In the genomic region with DNA sequence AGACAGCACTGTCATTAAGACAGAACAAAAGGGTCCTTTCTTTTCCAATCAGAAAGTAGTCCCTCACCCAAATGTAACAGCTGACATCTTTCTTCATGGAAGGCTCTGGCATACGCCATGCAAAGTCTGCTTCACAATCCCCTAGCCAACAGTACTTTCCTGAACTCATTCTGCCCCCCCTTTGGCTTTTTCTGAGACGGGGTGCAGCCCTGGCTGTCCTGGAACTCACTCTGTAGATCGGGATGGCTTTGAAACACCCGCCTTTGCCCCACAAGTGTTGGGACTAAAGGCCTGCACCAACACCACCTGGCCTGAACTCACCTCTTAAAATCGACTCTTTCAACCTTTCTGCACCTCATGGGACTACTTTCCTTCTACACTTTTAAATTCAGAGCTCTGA, we compare ENCODE assay signal across 11 mouse cellular contexts. TPM values are rescaled to one million over a fixed set of nuclear protein-coding genes. Genes with fewer than 3 reads are reported as not detected.
DNase-seq lines count a peak whose midpoint lies in the region; ATAC-seq and TF ChIP-seq lines count a peak whose summit lies in the region.
"Had no signal": no experiment of that assay in that cellular context is flagged by ENCODE, and none has a peak within 500 bp of the region (broad histone marks: within the 10 kb centered on the region; RNA-seq: fewer than 3 reads in every experiment).

No protein-coding gene starts in this region.

- WGBS in heart, postnatal 0 days, result 55% methylated on average over 5 of the region's 5 CpGs
- WGBS in heart, embryonic 10.5 days, result 77% methylated on average over 5 of the region's 5 CpGs
- WGBS in midbrain, embryonic 14.5 days, result 86% methylated on average over 5 of the region's 5 CpGs
- 89% methylated on average over 5 of the region's 5 CpGs for WGBS in midbrain, embryonic 11.5 days
- 79% methylated on average over 5 of the region's 5 CpGs for WGBS in embryonic facial prominence, embryonic 14.5 days
- 73% methylated on average over 5 of the region's 5 CpGs for WGBS in neural tube, embryonic 13.5 days

- peaks cover 20% of the 10 kb centered on the region for H3K36me3 ChIP-seq in heart, postnatal 0 days (replicated peaks; ENCODE audit: control insufficient read depth, insufficient read depth, low read length)
- H3K36me3 ChIP-seq in heart, embryonic 10.5 days, result peaks cover 35% of the 10 kb centered on the region
- peaks cover 20% of the 10 kb centered on the region for H3K36me3 ChIP-seq in midbrain, embryonic 14.5 days (ENCODE audit: control insufficient read depth, insufficient read depth, low read length)
- H3K36me3 ChIP-seq in midbrain, embryonic 11.5 days (ENCODE audit: control insufficient read depth, insufficient read depth, low read length), result peaks cover 10% of the 10 kb centered on the region; the same call in 1 of the 2 replicates
- peaks cover 27% of the 10 kb centered on the region for H3K36me3 ChIP-seq in embryonic facial prominence, embryonic 14.5 days (ENCODE audit: control insufficient read depth, insufficient read depth, low read length)
- H3K36me3 ChIP-seq in neural tube, embryonic 13.5 days, result peaks cover 18% of the 10 kb centered on the region

- H3K9me3 ChIP-seq in heart, postnatal 0 days (replicated peaks; ENCODE audit: control insufficient read depth, low read length), result no peaks in the 10 kb centered on the region
- H3K9me3 ChIP-seq in heart, embryonic 10.5 days, result no peaks in the 10 kb centered on the region
- H3K9me3 ChIP-seq in midbrain, embryonic 14.5 days (ENCODE audit: control insufficient read depth, low read length), result no peaks in the 10 kb centered on the region
- H3K9me3 ChIP-seq in midbrain, embryonic 11.5 days (ENCODE audit: control insufficient read depth, low read length), result no peaks in the 10 kb centered on the region
- no peaks in the 10 kb centered on the region for H3K9me3 ChIP-seq in embryonic facial prominence, embryonic 14.5 days (ENCODE audit: control insufficient read depth, low read length)
- H3K9me3 ChIP-seq in neural tube, embryonic 13.5 days, result no peaks in the 10 kb centered on the region

- no peak overlapping the region for H3K27ac ChIP-seq in heart, postnatal 0 days (ENCODE audit: low read depth)
- no peak overlapping the region for H3K27ac ChIP-seq in heart, embryonic 10.5 days
- H3K27ac ChIP-seq in midbrain, embryonic 14.5 days (replicated peaks; ENCODE audit: low read depth, low read length), result no peak overlapping the region
- H3K27ac ChIP-seq in midbrain, embryonic 11.5 days (ENCODE audit: low read depth, low read length), result no peak overlapping the region
- no peak overlapping the region for H3K27ac ChIP-seq in embryonic facial prominence, embryonic 14.5 days (replicated peaks; ENCODE audit: low read depth, low read length)
- no peak overlapping the region for H3K27ac ChIP-seq in neural tube, embryonic 13.5 days (replicated peaks)

- H3K4me1 ChIP-seq in heart, postnatal 0 days (ENCODE audit: control insufficient read depth, insufficient read depth), result peaks cover 27% of the 10 kb centered on the region
- H3K4me1 ChIP-seq in heart, embryonic 10.5 days, result peaks cover 20% of the 10 kb centered on the region
- peaks cover 33% of the 10 kb centered on the region for H3K4me1 ChIP-seq in midbrain, embryonic 14.5 days (ENCODE audit: control insufficient read depth, insufficient read depth, low read length)
- peaks cover 22% of the 10 kb centered on the region for H3K4me1 ChIP-seq in midbrain, embryonic 11.5 days (ENCODE audit: control insufficient read depth, insufficient read depth, low read length)
- peaks cover 19% of the 10 kb centered on the region for H3K4me1 ChIP-seq in embryonic facial prominence, embryonic 14.5 days (ENCODE audit: control insufficient read depth, insufficient read depth, low read length)
- peaks cover 33% of the 10 kb centered on the region for H3K4me1 ChIP-seq in neural tube, embryonic 13.5 days (replicated peaks)

- TF ChIP-seq EP300 in heart, postnatal 0 days (IDR thresholded peaks at IDR 0.05; ENCODE audit: low read depth), result no peak

- H3K9ac ChIP-seq in heart, postnatal 0 days (replicated peaks; ENCODE audit: low read depth, low read length), result no peak overlapping the region
- H3K9ac ChIP-seq in midbrain, embryonic 14.5 days (replicated peaks; ENCODE audit: low read length), result no peak overlapping the region
- H3K9ac ChIP-seq in midbrain, embryonic 11.5 days (ENCODE audit: low read length), result no peak overlapping the region
- H3K9ac ChIP-seq in embryonic facial prominence, embryonic 14.5 days (ENCODE audit: low read depth, low read length), result no peak overlapping the region
- H3K9ac ChIP-seq in neural tube, embryonic 13.5 days, result no peak overlapping the region

- no peak for DNase-seq in heart, postnatal 0 days (ENCODE audit: low spot score)
- no peak for DNase-seq in heart, embryonic 10.5 days (ENCODE audit: low spot score)
- DNase-seq in midbrain, embryonic 14.5 days, result no peak
- DNase-seq in midbrain, embryonic 11.5 days (ENCODE audit: low spot score, missing footprints), result no peak
- no peak for DNase-seq in embryonic facial prominence, embryonic 14.5 days (ENCODE audit: low spot score)
- no peak for DNase-seq in Muller cell, postnatal 12 days (ENCODE audit: inconsistent ontology term)
- DNase-seq: gastrocnemius, postnatal 10 days; kidney, postnatal 10 days; spleen, adult 18-20 months had no signal

- no peaks in the 10 kb centered on the region for H3K27me3 ChIP-seq in heart, postnatal 0 days (ENCODE audit: control insufficient read depth, insufficient read depth, low read length)
- no peaks in the 10 kb centered on the region for H3K27me3 ChIP-seq in heart, embryonic 10.5 days (ENCODE audit: insufficient read depth, poor library complexity, severe bottlenecking)
- H3K27me3 ChIP-seq in midbrain, embryonic 14.5 days (ENCODE audit: control insufficient read depth, insufficient read depth, low read length), result no peaks in the 10 kb centered on the region
- H3K27me3 ChIP-seq in midbrain, embryonic 11.5 days (ENCODE audit: control insufficient read depth, insufficient read depth, low read length), result no peaks in the 10 kb centered on the region
- no peaks in the 10 kb centered on the region for H3K27me3 ChIP-seq in embryonic facial prominence, embryonic 14.5 days (replicated peaks; ENCODE audit: control insufficient read depth, insufficient read depth, low read length)
- H3K27me3 ChIP-seq in neural tube, embryonic 13.5 days, result no peaks in the 10 kb centered on the region

- no peak overlapping the region for H3K4me3 ChIP-seq in heart, postnatal 0 days (ENCODE audit: low read depth, low read length)
- H3K4me3 ChIP-seq in heart, embryonic 10.5 days, result no peak overlapping the region
- no peak overlapping the region for H3K4me3 ChIP-seq in midbrain, embryonic 14.5 days (replicated peaks; ENCODE audit: low read depth, low read length)
- H3K4me3 ChIP-seq in midbrain, embryonic 11.5 days (ENCODE audit: low read depth, low read length), result no peak overlapping the region
- H3K4me3 ChIP-seq in embryonic facial prominence, embryonic 14.5 days (ENCODE audit: low read depth, low read length), result no peak overlapping the region
- H3K4me3 ChIP-seq in neural tube, embryonic 13.5 days, result 0 out of 2 replicates have a peak overlapping the region, but pooled peaks have one; percentile 1

- ATAC-seq in heart, postnatal 0 days (ENCODE audit: insufficient read depth, low read depth), result no peak
- ATAC-seq in midbrain, embryonic 14.5 days (ENCODE audit: low FRiP score, low TSS enrichment), result no peak
- ATAC-seq in midbrain, embryonic 11.5 days (ENCODE audit: low FRiP score), result no peak
- no peak for ATAC-seq in embryonic facial prominence, embryonic 14.5 days (ENCODE audit: low read depth)
- no peak for ATAC-seq in neural tube, embryonic 13.5 days (ENCODE audit: low read depth)
- ATAC-seq in monocyte, adult 5-6 weeks (replicated peaks; ENCODE audit: insufficient number of reproducible peaks, low FRiP score, low TSS enrichment, poor library complexity, severe bottlenecking), result no peak

- peak overlapping the region; percentile 91; the same call in 1 of the 2 replicates for H3K4me2 ChIP-seq in heart, postnatal 0 days (ENCODE audit: low read depth, low read length)
- H3K4me2 ChIP-seq in midbrain, embryonic 14.5 days (ENCODE audit: low read length), result peak overlapping the region; percentile 28
- no peak overlapping the region for H3K4me2 ChIP-seq in midbrain, embryonic 11.5 days
- peak overlapping the region; percentile 81; the same call in 1 of the 2 replicates for H3K4me2 ChIP-seq in embryonic facial prominence, embryonic 14.5 days (ENCODE audit: low read depth, low read length)
- H3K4me2 ChIP-seq in neural tube, embryonic 13.5 days, result 0 out of 2 replicates have a peak overlapping the region, but pooled peaks have one; percentile 1

- no peak for TF ChIP-seq CTCF in heart, postnatal 0 days (IDR thresholded peaks at IDR 0.05; ENCODE audit: low read depth)

RNA-seq across cellular contexts. Expression of gene Rhbdd3, which starts 2.8 kb away (rescaled TPM):
- total RNA-seq in heart, postnatal 0 days (2014; rRNA removed; ENCODE audit: low replicate concordance), result 17.9 and 50.4 TPM in 2 replicates
- 28.5 and 28.8 TPM in 2 replicates for polyA plus RNA-seq in heart, postnatal 0 days (2015; fragmentation: Nextera tagmentation; extraction: Ambion mirVana)
- 34.2 and 35.0 TPM in 2 replicates for polyA plus RNA-seq in heart, embryonic 10.5 days (2016; fragmentation: Nextera tagmentation; extraction: Ambion mirVana)
- polyA plus RNA-seq in midbrain, embryonic 14.5 days (2014; fragmentation: Nextera tagmentation; extraction: Ambion mirVana), result 34.5 and 45.4 TPM in 2 replicates
- polyA plus RNA-seq in midbrain, embryonic 11.5 days (2014; fragmentation: Nextera tagmentation; extraction: Ambion mirVana), result 20.4 and 21.3 TPM in 2 replicates
- polyA plus RNA-seq in embryonic facial prominence, embryonic 14.5 days (2014; fragmentation: Nextera tagmentation; extraction: Ambion mirVana), result 21.8 and 26.5 TPM in 2 replicates
- 26.2 and 32.7 TPM in 2 replicates for polyA plus RNA-seq in neural tube, embryonic 13.5 days (2015; fragmentation: Nextera tagmentation; extraction: Ambion mirVana)
- 1.6 to 13.7 TPM (median 9.1 TPM) in 3 replicates for total RNA-seq in monocyte, adult 5-6 weeks (2017)

RNA-seq across cellular contexts. Expression of gene Ewsr1, which starts 3.2 kb away (rescaled TPM):
- total RNA-seq in heart, postnatal 0 days (2014; rRNA removed; ENCODE audit: low replicate concordance), result 213 and 286 TPM in 2 replicates
- polyA plus RNA-seq in heart, postnatal 0 days (2015; fragmentation: Nextera tagmentation; extraction: Ambion mirVana), result 204 and 238 TPM in 2 replicates
- 569 and 680 TPM in 2 replicates for polyA plus RNA-seq in heart, embryonic 10.5 days (2016; fragmentation: Nextera tagmentation; extraction: Ambion mirVana)
- 346 and 428 TPM in 2 replicates for polyA plus RNA-seq in midbrain, embryonic 14.5 days (2014; fragmentation: Nextera tagmentation; extraction: Ambion mirVana)
- polyA plus RNA-seq in midbrain, embryonic 11.5 days (2014; fragmentation: Nextera tagmentation; extraction: Ambion mirVana), result 419 and 422 TPM in 2 replicates
- polyA plus RNA-seq in embryonic facial prominence, embryonic 14.5 days (2014; fragmentation: Nextera tagmentation; extraction: Ambion mirVana), result 283 and 350 TPM in 2 replicates
- 624 and 700 TPM in 2 replicates for polyA plus RNA-seq in neural tube, embryonic 13.5 days (2015; fragmentation: Nextera tagmentation; extraction: Ambion mirVana)
- 492 to 570 TPM (median 517 TPM) in 3 replicates for total RNA-seq in monocyte, adult 5-6 weeks (2017)

RNA-seq across cellular contexts. Expression of gene Gas2l1, which starts 30.8 kb away (rescaled TPM):
- 21.9 and 28.5 TPM in 2 replicates for total RNA-seq in heart, postnatal 0 days (2014; rRNA removed; ENCODE audit: low replicate concordance)
- 11.5 and 12.0 TPM in 2 replicates for polyA plus RNA-seq in heart, postnatal 0 days (2015; fragmentation: Nextera tagmentation; extraction: Ambion mirVana)
- 27.0 and 34.4 TPM in 2 replicates for polyA plus RNA-seq in heart, embryonic 10.5 days (2016; fragmentation: Nextera tagmentation; extraction: Ambion mirVana)
- polyA plus RNA-seq in midbrain, embryonic 14.5 days (2014; fragmentation: Nextera tagmentation; extraction: Ambion mirVana), result 19.7 and 22.1 TPM in 2 replicates
- polyA plus RNA-seq in midbrain, embryonic 11.5 days (2014; fragmentation: Nextera tagmentation; extraction: Ambion mirVana), result 19.4 and 23.1 TPM in 2 replicates
- polyA plus RNA-seq in embryonic facial prominence, embryonic 14.5 days (2014; fragmentation: Nextera tagmentation; extraction: Ambion mirVana), result 33.8 and 38.1 TPM in 2 replicates
- 25.2 and 26.3 TPM in 2 replicates for polyA plus RNA-seq in neural tube, embryonic 13.5 days (2015; fragmentation: Nextera tagmentation; extraction: Ambion mirVana)
- 1.2 to 13.9 TPM (median 3.2 TPM) in 3 replicates for total RNA-seq in monocyte, adult 5-6 weeks (2017)

RNA-seq across cellular contexts. Expression of gene Rasl10a, which starts 37.9 kb away (rescaled TPM):
- total RNA-seq in heart, postnatal 0 days (2014; rRNA removed; ENCODE audit: low replicate concordance), result 2.7 TPM in 1 of 2 replicates, not detected in the other
- 0.85 and 1.1 TPM in 2 replicates for polyA plus RNA-seq in heart, postnatal 0 days (2015; fragmentation: Nextera tagmentation; extraction: Ambion mirVana)
- 1.1 and 1.4 TPM in 2 replicates for polyA plus RNA-seq in heart, embryonic 10.5 days (2016; fragmentation: Nextera tagmentation; extraction: Ambion mirVana)
- polyA plus RNA-seq in midbrain, embryonic 14.5 days (2014; fragmentation: Nextera tagmentation; extraction: Ambion mirVana), result 0.33 and 1.3 TPM in 2 replicates
- polyA plus RNA-seq in midbrain, embryonic 11.5 days (2014; fragmentation: Nextera tagmentation; extraction: Ambion mirVana), result 0.19 and 0.37 TPM in 2 replicates
- polyA plus RNA-seq in embryonic facial prominence, embryonic 14.5 days (2014; fragmentation: Nextera tagmentation; extraction: Ambion mirVana), result 3.8 and 4.8 TPM in 2 replicates
- polyA plus RNA-seq in neural tube, embryonic 13.5 days (2015; fragmentation: Nextera tagmentation; extraction: Ambion mirVana), result 0.64 and 0.99 TPM in 2 replicates
- 0.58 TPM in 1 of 3 replicates, not detected in the others for total RNA-seq in monocyte, adult 5-6 weeks (2017)

RNA-seq across cellular contexts. Expression of gene Emid1, which starts 56.2 kb away (rescaled TPM):
- 1.7 and 8.5 TPM in 2 replicates for total RNA-seq in heart, postnatal 0 days (2014; rRNA removed; ENCODE audit: low replicate concordance)
- polyA plus RNA-seq in heart, postnatal 0 days (2015; fragmentation: Nextera tagmentation; extraction: Ambion mirVana), result 4.4 and 5.8 TPM in 2 replicates
- 11.8 and 14.6 TPM in 2 replicates for polyA plus RNA-seq in heart, embryonic 10.5 days (2016; fragmentation: Nextera tagmentation; extraction: Ambion mirVana)
- polyA plus RNA-seq in midbrain, embryonic 14.5 days (2014; fragmentation: Nextera tagmentation; extraction: Ambion mirVana), result 7.9 and 9.8 TPM in 2 replicates
- 12.3 and 13.7 TPM in 2 replicates for polyA plus RNA-seq in midbrain, embryonic 11.5 days (2014; fragmentation: Nextera tagmentation; extraction: Ambion mirVana)
- polyA plus RNA-seq in embryonic facial prominence, embryonic 14.5 days (2014; fragmentation: Nextera tagmentation; extraction: Ambion mirVana), result 38.0 and 41.9 TPM in 2 replicates
- polyA plus RNA-seq in neural tube, embryonic 13.5 days (2015; fragmentation: Nextera tagmentation; extraction: Ambion mirVana), result 16.5 and 18.9 TPM in 2 replicates
- total RNA-seq in monocyte, adult 5-6 weeks (2017), result 7.4 to 24.4 TPM (median 10.2 TPM) in 3 replicates
